Mouse (Mus musculus) bone marrow, adult 2 months (tissue): ENCODE results near the gene Aebp2. TPM values are rescaled to one million over a fixed set of nuclear protein-coding genes. Genes with fewer than 3 reads are reported as not detected.

Experiments used
- H3K27ac ChIP-seq: fragments of 200-500 bp; 2 replicates; pipeline ENCODE4 v1.5.1; 2012; ENCODE audit warnings: low read depth, mild to moderate bottlenecking, control low read depth, inconsistent platforms, low read length; ENCODE audit not compliant: control insufficient read depth, poor library complexity, insufficient read depth
- H3K4me1 ChIP-seq: fragments of 200-500 bp; 2 replicates; pipeline ENCODE4 v1.6.1; 2011; ENCODE audit warnings: low read length; ENCODE audit not compliant: control insufficient read depth, insufficient read depth
- H3K4me3 ChIP-seq: fragments of 200-500 bp; replicated peaks from 2 replicates; pipeline ENCODE3; 2011; ENCODE audit warnings: mild to moderate bottlenecking, low read depth, low read length, control low read depth; ENCODE audit not compliant: control insufficient read depth
- CTCF ChIP-seq: fragments of 200-500 bp; IDR thresholded peaks from 2 replicates; pipeline ENCODE4 v1.5.1; 2011; ENCODE audit warnings: low read length, control low read depth; ENCODE audit not compliant: control insufficient read depth, insufficient read depth
- POLR2A ChIP-seq: fragments of 200-500 bp; IDR thresholded peaks from 2 replicates; pipeline ENCODE4 v1.6.1; 2011; ENCODE audit warnings: low read depth, mild to moderate bottlenecking, control low read depth, low read length, borderline replicate concordance; ENCODE audit not compliant: control insufficient read depth
- WGBS: fragments of 180-500 bp; shearing (Covaris S2); methylation state at CpG from one replicate; pipeline ENCODE4 v1.1.7; 2018; 5-methylcytosine and 5-hydroxymethylcytosine counted together
- polyA plus RNA-seq: library from polyadenylated mRNA; stranded (reverse); fragments of >200 nt; gene quantifications from 2 replicates; pipeline ENCODE4 v1.2.4, GENCODE M21; 2011; ENCODE audit warnings: low replicate concordance; ENCODE audit not compliant: missing spikeins, insufficient read depth, insufficient read length

The Aebp2 gene
- polyA plus RNA-seq, 1 experiment = 12.2 TPM

- 82% methylated on average over 4 of the region's 4 CpGs for WGBS
- H3K4me1 ChIP-seq = no peaks in the 10 kb centered on the region; the same call in 1 of the 2 replicates
- no peak for TF ChIP-seq POLR2A
- H3K27ac ChIP-seq = no peak overlapping the region
- no peak overlapping the region for H3K4me3 ChIP-seq
Measured at GRCm38 (mm10) chr6:140629176-140629859, 6.9 kb downstream of the Aebp2 start.

GRCm38 (mm10) chr6:140630306-140630705 lies 7.8 kb downstream of the Aebp2 start:
- TF ChIP-seq POLR2A = no peak
- TF ChIP-seq CTCF = no peak
- WGBS = 76% methylated on average over 4 of the region's 4 CpGs
- Histone ChIP-seq H3K4me1 (no peaks in the 10 kb centered on the region; the same call in 1 of the 2 replicates), H3K27ac (no peak overlapping the region), H3K4me3 (no peak overlapping the region)

- no peak for TF ChIP-seq CTCF
- no peak for TF ChIP-seq POLR2A
- WGBS = 86% methylated on average over 8 of the region's 8 CpGs
- Histone ChIP-seq H3K27ac (no peak overlapping the region), H3K4me3 (no peak overlapping the region), H3K4me1 (no peaks in the 10 kb centered on the region; the same call in 1 of the 2 replicates)
Measured at GRCm38 (mm10) chr6:140633616-140634015, 11.2 kb downstream of the Aebp2 start.

- Histone ChIP-seq H3K27ac (no peak overlapping the region), H3K4me3 (no peak overlapping the region), H3K4me1 (no peaks in the 10 kb centered on the region)
- 55% methylated on average over 4 of the region's 4 CpGs for WGBS
- TF ChIP-seq CTCF (no peak), POLR2A (no peak)
Measured at GRCm38 (mm10) chr6:140636290-140636689, 13.8 kb downstream of the Aebp2 start.

GRCm38 (mm10) chr6:140642010-140642409 lies 19.5 kb downstream of the Aebp2 start:
- H3K4me3 ChIP-seq = no peak overlapping the region
- TF ChIP-seq POLR2A (no peak), CTCF (no peak)
- WGBS = 89% methylated on average over 7 of the region's 7 CpGs

GRCm38 (mm10) chr6:140642655-140643054 lies 20.2 kb downstream of the Aebp2 start:
- no peaks in the 10 kb centered on the region for H3K4me1 ChIP-seq
- TF ChIP-seq POLR2A = no peak
- no peak for TF ChIP-seq CTCF
- no peak overlapping the region for H3K27ac ChIP-seq
- H3K4me3 ChIP-seq = no peak overlapping the region
- WGBS = 92% methylated on average over 12 of the region's 12 CpGs

More at GRCm38 (mm10) chr6:140642010-140642409, 19.5 kb downstream of the Aebp2 start:
- no peaks in the 10 kb centered on the region for H3K4me1 ChIP-seq
- H3K27ac ChIP-seq = no peak overlapping the region

- Histone ChIP-seq H3K4me1 (no peaks in the 10 kb centered on the region), H3K4me3 (no peak overlapping the region), H3K27ac (no peak overlapping the region)
- TF ChIP-seq POLR2A = no peak
- TF ChIP-seq CTCF = no peak
Measured at GRCm38 (mm10) chr6:140645931-140646330, 23.5 kb downstream of the Aebp2 start.

- Histone ChIP-seq H3K4me1 (no peaks in the 10 kb centered on the region), H3K27ac (no peak overlapping the region), H3K4me3 (no peak overlapping the region)
- WGBS = 86% methylated on average over 6 of the region's 6 CpGs
- no peak for TF ChIP-seq POLR2A
Measured at GRCm38 (mm10) chr6:140646892-140647291, 24.4 kb downstream of the Aebp2 start.

- no peaks in the 10 kb centered on the region for H3K4me1 ChIP-seq
- no peak for TF ChIP-seq POLR2A
- TF ChIP-seq CTCF = no peak
- H3K27ac ChIP-seq = no peak overlapping the region
- 53% methylated on average over 1 of the region's 1 CpGs for WGBS
- no peak overlapping the region for H3K4me3 ChIP-seq
Measured at GRCm38 (mm10) chr6:140649812-140650211, 27.3 kb downstream of the Aebp2 start.
